Mouse (Mus musculus): Measurements from ENCODE around the gene Cd207. TPM values are rescaled to one million over a fixed set of nuclear protein-coding genes. Genes with fewer than 3 reads are reported as not detected.

The Cd207 gene
- polyA plus RNA-seq (2012; rRNA removed): 0.11 TPM in 1 of 2 replicates, not detected in the other

GRCm38 (mm10) chr6:83677757-83678156 lies at the start of gene Cd207:
Cd207 (minus strand) TSS chr6:83677857.

GRCm38 (mm10) chr6:83711067-83711675 lies 33.5 kb upstream of the Cd207 start, which contains the start of gene Vax2:
Vax2 (plus strand) TSS chr6:83711264.

GRCm38 (mm10) chr6:83656087-83656486 lies 21.6 kb downstream of the Cd207 start, which contains the start of gene Clec4f:
Clec4f (minus strand) TSS chr6:83656187.

Other genes starting within 250 kb of the Cd207 start
- gene Tet3, start 218.8 kb downstream of the Cd207 start, polyA plus RNA-seq (2012; rRNA removed): 3.3 and 5.1 TPM in 2 replicates
- gene Dguok, start 170.9 kb downstream of the Cd207 start, polyA plus RNA-seq (2012; rRNA removed): 12.0 and 15.7 TPM in 2 replicates
- gene Actg2, start 141.6 kb downstream of the Cd207 start, polyA plus RNA-seq (2012; rRNA removed): 957 and 1,409 TPM in 2 replicates
- 2.6 and 3.0 TPM in 2 replicates for gene Stambp, start 105.1 kb downstream of the Cd207 start, polyA plus RNA-seq (2012; rRNA removed)
- gene Clec4f, start 21.7 kb downstream of the Cd207 start, polyA plus RNA-seq (2012; rRNA removed): 0.35 TPM in 1 of 2 replicates, not detected in the other
- not detected in 2 replicates for gene Vax2, start 33.4 kb upstream of the Cd207 start, polyA plus RNA-seq (2012; rRNA removed)
- gene Atp6v1b1, start 65.1 kb upstream of the Cd207 start, polyA plus RNA-seq (2012; rRNA removed): not detected in 2 replicates
- not detected in 2 replicates for gene Ankrd53, start 84.8 kb upstream of the Cd207 start, polyA plus RNA-seq (2012; rRNA removed)
- 42.1 and 51.5 TPM in 2 replicates for gene Tex261, start 98.0 kb upstream of the Cd207 start, polyA plus RNA-seq (2012; rRNA removed)
- gene Nagk, start 117.1 kb upstream of the Cd207 start, polyA plus RNA-seq (2012; rRNA removed): 12.2 and 15.6 TPM in 2 replicates
- gene Paip2b, start 153.9 kb upstream of the Cd207 start, polyA plus RNA-seq (2012; rRNA removed): 1.3 and 1.8 TPM in 2 replicates
- 0.98 and 1.0 TPM in 2 replicates for gene Zfp638, start 189.3 kb upstream of the Cd207 start, polyA plus RNA-seq (2012; rRNA removed)

Data from stomach, adult 2 months (tissue).